ENCODE assay signal across 8 mouse cellular contexts in the genomic region with DNA sequence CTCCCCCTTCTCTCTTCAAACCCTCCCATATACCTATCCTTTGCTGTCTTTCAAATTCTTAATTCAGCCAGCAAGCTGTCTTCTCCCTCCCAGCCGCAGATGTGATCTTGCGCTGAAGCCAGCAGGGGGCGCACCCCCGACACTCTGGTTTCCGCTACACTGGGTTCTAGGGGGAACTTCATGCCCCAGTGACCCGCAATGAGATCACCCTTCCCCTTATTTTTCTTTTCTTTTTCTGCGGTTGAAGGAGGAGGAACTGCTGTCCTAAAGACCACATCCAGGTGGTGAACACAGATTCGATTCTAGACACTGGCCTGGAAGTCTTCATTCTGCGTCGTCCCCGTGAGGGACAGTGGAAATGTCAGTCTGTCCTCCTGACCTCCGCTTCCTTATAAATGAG. TPM values are rescaled to one million over a fixed set of nuclear protein-coding genes. Genes with fewer than 3 reads are reported as not detected.
A peak's percentile ranks its signal among the peaks of the same experiment; 100 is the strongest.
DNase-seq lines count a peak whose midpoint lies in the region; ATAC-seq and TF ChIP-seq lines count a peak whose summit lies in the region.

No protein-coding gene starts in this region.

- ATAC-seq in Patski: peak; percentile 53
- ATAC-seq in kidney, embryonic 16.5 days (ENCODE audit: low FRiP score, low TSS enrichment): 0 out of 2 replicates have a peak, but pooled peaks have one; percentile 37
- peak; percentile 54; the same call in 1 of the 2 replicates for ATAC-seq in liver, postnatal 0 days

- no peaks in the 10 kb centered on the region for H3K9me3 ChIP-seq in embryonic facial prominence, embryonic 10.5 days
- no peaks in the 10 kb centered on the region for H3K9me3 ChIP-seq in kidney, embryonic 16.5 days (ENCODE audit: low read length)
- no peaks in the 10 kb centered on the region for H3K9me3 ChIP-seq in liver, postnatal 0 days (ENCODE audit: low read length)

- 52% methylated on average over 12 of the region's 12 CpGs for WGBS in embryonic facial prominence, embryonic 10.5 days
- WGBS in kidney, embryonic 16.5 days: 40% methylated on average over 12 of the region's 12 CpGs
- WGBS in liver, postnatal 0 days (ENCODE audit: insufficient replicate concordance): 21% methylated on average over 12 of the region's 12 CpGs

- POLR2A ChIA-PET in Patski (lab: Charles Lee): interaction anchor here (1.3 kb wide), 1 partner anchor 27 kb away, joined by 3 read pairs; no protein-coding TSS in a partner anchor

- no peak for TF ChIP-seq EP300 in liver, postnatal 0 days (IDR thresholded peaks at IDR 0.05; ENCODE audit: low read depth)

- H3K9ac ChIP-seq in kidney, embryonic 16.5 days (replicated peaks; ENCODE audit: low read length): no peak overlapping the region
- no peak overlapping the region for H3K9ac ChIP-seq in liver, postnatal 0 days (replicated peaks)

- CTCF ChIA-PET in Patski (lab: Charles Lee): interaction anchor here (1.0 to 5.6 kb wide), 8 partner anchors 14 to 63 kb away, joined by 4 to 53 read pairs (median 5); no protein-coding TSS in a partner anchor

- peak; percentile 96 for TF ChIP-seq CTCF in Patski (IDR thresholded peaks at IDR 0.05)
- peak; percentile 84 for TF ChIP-seq CTCF in liver, postnatal 0 days (IDR thresholded peaks at IDR 0.05; ENCODE audit: low read depth)

- in situ Hi-C loops in Patski (cut with MboI; ENCODE audit: low pct_unique_long_range_greater_than_20kb): loop anchor here (5.0 kb wide), 1 partner anchor 44 kb away; no protein-coding TSS in a partner anchor

- no peak overlapping the region for H3K27ac ChIP-seq in embryonic facial prominence, embryonic 10.5 days (replicated peaks)
- H3K27ac ChIP-seq in kidney, embryonic 16.5 days (ENCODE audit: low read length): no peak overlapping the region
- H3K27ac ChIP-seq in liver, postnatal 0 days (ENCODE audit: low read depth): no peak overlapping the region

- peak; percentile 13 to 28 for DNase-seq in kidney, adult 8-10 months
- DNase-seq in kidney, adult 11 months: no peak
- peak; percentile 48 for DNase-seq in Patski (ENCODE audit: low read depth, low spot score)
- peak; percentile 66 for DNase-seq in embryonic facial prominence, embryonic 10.5 days (ENCODE audit: low spot score)
- peak; percentile 78 for DNase-seq in liver, postnatal 0 days
- DNase-seq in right cerebral cortex, postnatal 4 days: peak; percentile 58
- no peak for DNase-seq in MN1 (ENCODE audit: low spot score)

- H3K4me1 ChIP-seq in embryonic facial prominence, embryonic 10.5 days: peaks cover 4% of the 10 kb centered on the region; the same call in 1 of the 2 replicates
- no peaks in the 10 kb centered on the region for H3K4me1 ChIP-seq in kidney, embryonic 16.5 days (ENCODE audit: insufficient read depth, low read length)
- H3K4me1 ChIP-seq in liver, postnatal 0 days (ENCODE audit: insufficient read depth): 0 out of 2 replicates have a peak, but pooled peaks cover 3% of the 10 kb centered on the region

- H3K36me3 ChIP-seq in embryonic facial prominence, embryonic 10.5 days (replicated peaks): no peaks in the 10 kb centered on the region
- no peaks in the 10 kb centered on the region for H3K36me3 ChIP-seq in kidney, embryonic 16.5 days (ENCODE audit: insufficient read depth, low read length)
- 0 out of 2 replicates have a peak, but pooled peaks cover 2% of the 10 kb centered on the region for H3K36me3 ChIP-seq in liver, postnatal 0 days (replicated peaks; ENCODE audit: insufficient read depth, low read length)

- no peaks in the 10 kb centered on the region for H3K27me3 ChIP-seq in Patski
- no peaks in the 10 kb centered on the region; the same call in 1 of the 2 replicates for H3K27me3 ChIP-seq in embryonic facial prominence, embryonic 10.5 days (replicated peaks; ENCODE audit: low read depth, poor library complexity, severe bottlenecking)
- no peaks in the 10 kb centered on the region for H3K27me3 ChIP-seq in kidney, embryonic 16.5 days (ENCODE audit: insufficient read depth, low read length)
- no peaks in the 10 kb centered on the region for H3K27me3 ChIP-seq in liver, postnatal 0 days (ENCODE audit: insufficient read depth, low read length)

- H3K4me3 ChIP-seq in embryonic facial prominence, embryonic 10.5 days: no peak overlapping the region
- H3K4me3 ChIP-seq in kidney, embryonic 16.5 days (ENCODE audit: low read length): no peak overlapping the region
- H3K4me3 ChIP-seq in liver, postnatal 0 days (ENCODE audit: low read depth, low read length): no peak overlapping the region

- H3K4me2 ChIP-seq in kidney, embryonic 16.5 days (replicated peaks; ENCODE audit: low read depth, low read length): no peak overlapping the region
- H3K4me2 ChIP-seq in liver, postnatal 0 days (ENCODE audit: low read depth, low read length): peak overlapping the region; percentile 7

RNA-seq across cellular contexts. Expression of gene Blnk, which starts 31.3 kb away (rescaled TPM):
- 78.4 TPM for polyA plus RNA-seq in Patski (2021)
- 0.09 and 0.59 TPM in 2 replicates for polyA plus RNA-seq in embryonic facial prominence, embryonic 10.5 days (2016; fragmentation: Nextera tagmentation; extraction: Ambion mirVana)
- polyA plus RNA-seq in kidney, embryonic 16.5 days (2015; fragmentation: Nextera tagmentation; extraction: Ambion mirVana): 19.2 and 20.8 TPM in 2 replicates
- polyA plus RNA-seq in liver, postnatal 0 days (2015; fragmentation: Nextera tagmentation; extraction: Ambion mirVana): 4.9 and 5.4 TPM in 2 replicates

Comparison
In these comparisons a context has a peak if more than half of its experiments do, and no peak if none do; other contexts are left out.
1. DNase-seq: peak in kidney, adult 8-10 months (2 of 2), Patski (single experiment), embryonic facial prominence, embryonic 10.5 days (single experiment), liver, postnatal 0 days (single experiment) and right cerebral cortex, postnatal 4 days (single experiment); none in kidney, adult 11 months (single experiment) and MN1 (single experiment).
2. Peak in every context shown above with its lines, with median percentiles within 50 percentile points of each other: ATAC-seq.